Mouse (Mus musculus) bone marrow, adult 2 months (tissue): ENCODE measurements around the gene Vps4a.

Experiments
- CTCF ChIP-seq: fragments of 200-500 bp; IDR thresholded peaks from 2 replicates; pipeline ENCODE4 v1.5.1; 2011; ENCODE audit warnings: low read length, control low read depth; ENCODE audit not compliant: control insufficient read depth, insufficient read depth
- POLR2A ChIP-seq: fragments of 200-500 bp; IDR thresholded peaks from 2 replicates; pipeline ENCODE4 v1.6.1; 2011; ENCODE audit warnings: low read depth, mild to moderate bottlenecking, control low read depth, low read length, borderline replicate concordance; ENCODE audit not compliant: control insufficient read depth

GRCm38 (mm10) chr8:107035641-107036040 is 4.6 kb downstream of the Vps4a start:
- no peak for TF ChIP-seq CTCF
- TF ChIP-seq POLR2A: no peak
